Mouse (Mus musculus): ENCODE measurements around the gene Slc35f3.
A peak's percentile ranks its signal among the peaks of the same experiment; 100 is the strongest.

Slc35f3 gene

GRCm38 (mm10) chr8:126298296-126299093 is at the start of gene Slc35f3:
Gene Slc35f3 (plus strand): TSS chr8:126298558.
- peak; percentile 55 for DNase-seq (ENCODE audit: extremely low spot score, low spot score)

- no peak for DNase-seq (ENCODE audit: extremely low spot score, low spot score)
Observed at GRCm38 (mm10) chr8:126250486-126250885, 47.9 kb upstream of the Slc35f3 start.

DNA sequence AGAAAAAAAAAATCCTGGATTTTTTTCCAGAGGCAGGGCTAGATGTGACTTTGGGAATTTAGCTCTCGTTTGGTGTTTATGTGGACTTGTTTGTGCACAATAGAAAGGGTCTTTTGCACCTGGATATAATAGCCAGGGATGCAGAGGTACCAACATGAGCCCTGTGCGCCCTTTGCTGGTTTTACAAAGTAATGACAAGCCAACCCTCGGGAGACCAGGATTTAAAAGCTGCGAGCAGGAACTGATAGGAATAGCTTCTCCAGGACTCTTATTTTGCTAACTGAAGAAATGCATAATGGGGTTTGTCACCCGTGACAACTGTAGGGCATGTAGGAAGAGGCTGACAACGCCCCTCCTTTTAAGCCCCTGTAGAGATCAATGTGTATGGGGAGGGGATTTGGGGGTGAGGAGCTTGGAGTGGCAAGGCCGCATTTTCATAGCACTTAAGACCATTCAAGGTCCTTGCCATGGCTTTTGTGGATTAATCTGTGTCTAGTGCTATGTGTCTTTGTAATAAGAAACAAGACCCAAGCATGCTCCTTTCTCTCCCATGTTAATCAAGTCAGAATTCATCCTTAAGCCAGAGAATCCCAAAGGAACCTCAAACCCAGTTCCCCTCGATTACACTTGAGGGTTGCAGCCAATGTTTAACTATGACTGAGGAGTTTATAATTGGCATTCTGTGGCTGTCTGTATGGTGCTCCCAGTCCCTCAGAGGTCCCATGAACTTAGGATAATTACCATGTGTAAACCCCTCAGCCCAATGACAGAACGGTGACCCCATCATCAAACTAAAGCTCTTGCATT is 41.6 kb upstream of the Slc35f3 start:
- DNase-seq (ENCODE audit: extremely low spot score, low spot score), result no peak

GRCm38 (mm10) chr8:126257392-126257681 is 41.0 kb upstream of the Slc35f3 start:
- no peak for DNase-seq (ENCODE audit: extremely low spot score, low spot score)

- DNase-seq (ENCODE audit: extremely low spot score, low spot score), result peak; percentile 64
Observed at GRCm38 (mm10) chr8:126258175-126258781, 40.1 kb upstream of the Slc35f3 start.

GRCm38 (mm10) chr8:126265186-126265585 is 33.2 kb upstream of the Slc35f3 start:
- DNase-seq (ENCODE audit: extremely low spot score, low spot score), result no peak

DNA sequence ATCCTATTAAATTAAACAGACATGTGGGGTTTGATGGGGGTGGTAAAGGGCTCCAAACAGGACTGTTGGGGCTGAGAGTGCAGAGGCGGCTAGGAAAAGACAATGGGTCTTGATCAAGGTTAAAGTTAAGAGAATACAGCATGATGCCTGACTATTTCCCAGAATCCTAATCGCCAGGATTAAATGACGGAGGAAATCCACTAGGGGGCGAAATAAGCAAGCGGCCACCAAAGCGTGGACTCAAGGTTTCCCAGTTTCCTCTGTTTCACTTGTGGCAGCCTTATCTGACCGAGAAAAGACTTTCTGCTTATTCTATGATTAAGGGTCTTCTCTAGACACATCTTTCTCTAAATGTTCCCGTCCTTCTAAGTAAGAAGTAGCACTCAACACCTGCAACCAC is 31.2 kb upstream of the Slc35f3 start:
- DNase-seq (ENCODE audit: extremely low spot score, low spot score), result no peak

GRCm38 (mm10) chr8:126269733-126270132 is 28.6 kb upstream of the Slc35f3 start:
- DNase-seq (ENCODE audit: extremely low spot score, low spot score), result no peak

- no peak for DNase-seq (ENCODE audit: extremely low spot score, low spot score)
Observed at GRCm38 (mm10) chr8:126272445-126272844, 25.9 kb upstream of the Slc35f3 start.

DNA sequence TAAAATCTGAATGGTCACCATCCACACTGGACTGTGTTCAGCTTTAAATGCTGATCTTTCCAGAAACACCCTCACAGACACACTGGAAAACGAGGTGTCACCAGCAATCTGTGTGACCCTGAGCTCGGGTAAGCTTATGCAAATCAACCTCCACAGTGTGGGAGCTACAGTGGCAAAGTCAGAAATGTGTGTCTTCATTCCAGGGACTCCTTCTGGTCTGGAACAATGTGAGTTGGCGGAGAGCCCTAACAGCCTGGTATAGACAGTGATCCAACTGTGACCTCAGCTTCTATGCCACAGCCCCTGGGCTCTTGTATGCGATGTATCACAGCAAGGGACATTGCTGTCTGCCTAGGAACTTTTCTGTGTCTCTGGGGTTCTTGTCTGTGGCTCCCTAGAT is 25.3 kb upstream of the Slc35f3 start:
- no peak for DNase-seq (ENCODE audit: extremely low spot score, low spot score)

DNA sequence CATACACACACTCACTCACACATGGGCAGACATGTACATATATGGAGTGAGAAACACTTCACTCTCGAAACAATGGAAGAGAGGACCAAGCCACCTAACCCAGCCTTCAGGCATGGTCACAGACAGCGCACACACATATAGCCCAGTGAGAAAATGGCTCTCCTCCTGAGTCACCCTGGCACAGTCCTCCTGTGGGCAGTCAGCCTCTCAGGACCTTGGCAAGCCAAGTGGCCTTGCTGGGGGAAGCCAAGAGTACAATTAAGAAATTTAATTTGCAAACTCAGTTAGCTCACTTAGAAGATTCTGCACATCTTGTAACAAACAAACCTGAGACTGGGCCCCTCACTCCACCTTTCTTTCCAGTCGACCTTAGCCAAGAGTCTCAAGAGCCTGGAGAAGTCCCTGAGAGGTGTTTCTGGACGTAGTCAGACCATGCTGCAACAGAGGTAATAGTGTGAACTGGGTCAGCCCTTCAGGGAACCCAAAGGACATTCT is 23.4 kb upstream of the Slc35f3 start:
- DNase-seq (ENCODE audit: extremely low spot score, low spot score), result no peak

DNA sequence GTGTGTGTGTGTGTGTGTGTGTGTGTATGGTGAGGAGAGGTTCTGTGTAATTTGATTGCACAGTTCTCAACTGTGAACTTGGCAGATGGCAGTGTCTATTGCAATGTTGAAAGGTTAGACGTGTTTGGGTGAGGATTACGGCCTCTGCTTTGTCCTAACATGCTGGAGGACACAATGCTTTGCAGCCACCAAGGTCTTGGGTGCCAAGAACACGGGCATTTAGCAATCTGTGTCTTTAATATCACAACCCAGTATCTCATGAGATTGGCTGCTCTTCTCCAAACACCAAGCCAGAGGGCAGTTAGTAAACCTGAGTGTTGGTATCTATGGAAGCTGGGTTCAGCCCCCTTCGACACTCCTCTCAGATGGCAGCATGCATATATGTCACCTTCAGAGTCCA is 22.5 kb upstream of the Slc35f3 start:
- DNase-seq (ENCODE audit: extremely low spot score, low spot score), result no peak

DNA sequence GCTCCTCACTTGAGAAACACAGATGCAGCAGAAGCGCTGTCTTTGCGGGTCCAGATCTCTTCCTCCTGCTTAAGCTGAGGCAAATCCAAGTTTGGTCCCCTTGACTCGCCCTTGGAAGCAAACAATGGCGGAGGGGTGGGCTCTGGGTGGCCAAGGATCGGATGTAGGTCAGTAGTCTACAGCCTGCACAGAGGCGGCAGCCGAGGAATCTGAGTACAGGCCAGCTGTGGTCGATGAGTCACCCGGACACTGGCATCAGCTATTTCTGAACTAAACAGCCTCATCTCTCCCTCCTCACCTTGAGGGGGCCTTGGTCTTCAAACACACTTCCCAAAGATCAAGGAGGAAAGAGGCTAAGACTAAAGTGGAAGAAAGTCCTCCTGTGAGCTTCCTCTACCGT is 6.4 kb upstream of the Slc35f3 start:
- DNase-seq (ENCODE audit: extremely low spot score, low spot score), result no peak

DNA sequence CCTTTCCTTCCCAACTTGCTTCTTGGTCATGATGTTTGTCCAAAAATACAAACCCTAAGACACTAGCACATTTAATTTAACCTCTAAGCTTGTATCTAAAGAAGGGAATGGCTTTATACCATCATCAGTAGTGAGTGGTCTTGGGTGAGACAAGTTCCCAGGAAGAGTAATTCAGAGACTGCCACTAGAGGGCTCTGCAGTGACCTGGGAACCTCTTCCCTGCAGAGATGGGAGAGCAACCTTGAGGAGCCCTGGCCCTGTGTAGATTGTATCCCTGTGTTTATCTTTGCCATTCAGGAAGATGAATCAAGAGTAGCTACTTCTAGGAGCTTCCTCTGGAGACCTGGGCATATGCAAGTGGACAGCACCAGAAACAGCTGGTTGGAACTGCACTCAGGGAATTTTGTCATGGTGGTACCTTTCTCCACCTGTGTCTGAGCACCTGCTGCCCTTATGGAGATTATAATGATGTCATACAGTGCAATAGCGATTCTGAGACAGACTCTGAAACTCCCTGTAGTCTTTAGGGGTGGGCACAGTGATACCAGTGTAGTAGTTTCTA is 993 bp upstream of the Slc35f3 start:
- DNase-seq (ENCODE audit: extremely low spot score, low spot score), result peak; percentile 31

GRCm38 (mm10) chr8:126299333-126299732 is 975 bp downstream of the Slc35f3 start:
- peak; percentile 19 for DNase-seq (ENCODE audit: extremely low spot score, low spot score)

GRCm38 (mm10) chr8:126300350-126300749 is 2.0 kb downstream of the Slc35f3 start:
- DNase-seq (ENCODE audit: extremely low spot score, low spot score), result no peak

DNA sequence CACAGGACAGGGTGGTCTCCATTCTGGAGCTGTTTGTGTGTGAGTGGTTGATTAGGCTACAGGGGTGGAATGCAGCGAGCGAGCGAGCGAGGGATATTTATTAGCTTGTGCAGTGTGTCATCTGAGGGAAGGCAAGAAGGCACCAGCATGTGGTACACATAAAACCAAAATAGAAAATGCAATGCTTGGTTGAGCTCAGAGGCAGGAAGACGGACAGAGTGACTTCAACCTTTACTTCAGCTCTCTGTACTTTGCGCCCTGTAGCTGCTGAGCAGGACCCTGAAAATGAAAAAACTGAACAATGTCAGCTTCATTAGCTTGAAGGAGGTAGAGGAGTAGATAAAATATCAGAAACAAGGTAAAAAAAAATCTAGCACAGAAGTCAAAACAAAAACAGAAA is 3.2 kb downstream of the Slc35f3 start:
- DNase-seq (ENCODE audit: extremely low spot score, low spot score), result no peak

DNA sequence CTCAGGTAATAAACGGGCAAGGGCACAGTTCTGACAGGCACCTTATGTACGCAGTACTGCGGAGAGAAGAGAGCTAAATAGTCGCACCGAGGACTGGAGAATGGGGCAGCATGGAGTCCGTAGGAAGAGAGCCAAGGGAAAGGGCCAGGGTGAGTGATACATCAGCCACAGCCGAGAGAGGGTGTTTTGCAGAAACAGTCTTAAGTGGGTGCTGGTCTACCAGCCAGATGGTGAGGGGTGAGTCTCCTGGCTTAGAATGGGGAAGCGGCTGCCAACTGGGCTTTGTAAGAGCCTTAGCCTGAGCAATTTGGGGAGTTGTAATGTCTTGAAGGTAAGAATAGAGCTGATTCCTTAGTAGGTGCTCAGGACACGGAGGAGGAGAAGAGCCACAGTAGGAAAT is 8.8 kb downstream of the Slc35f3 start:
- DNase-seq (ENCODE audit: extremely low spot score, low spot score), result no peak

- DNase-seq (ENCODE audit: extremely low spot score, low spot score), result no peak
Observed at GRCm38 (mm10) chr8:126309015-126309414, 10.7 kb downstream of the Slc35f3 start.

DNA sequence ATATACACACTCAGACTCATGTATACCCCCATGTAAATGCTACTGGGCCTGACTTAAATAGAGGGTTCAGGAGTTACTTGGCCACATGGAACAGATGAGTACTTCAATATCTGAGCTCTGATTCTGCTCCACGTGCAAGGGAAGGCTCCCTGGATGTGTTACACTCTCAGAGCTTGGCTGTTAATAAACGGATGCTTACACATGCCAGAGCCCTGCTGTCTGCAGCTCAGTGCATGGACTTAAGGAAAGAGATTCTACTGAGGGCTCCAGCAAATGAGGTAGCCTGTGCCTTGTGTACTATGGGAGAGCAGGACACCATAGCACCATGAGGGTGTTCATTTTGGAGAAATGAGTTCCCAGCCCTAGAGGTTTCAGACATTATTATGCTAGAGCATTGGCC is 26.6 kb downstream of the Slc35f3 start:
- DNase-seq (ENCODE audit: extremely low spot score, low spot score), result no peak

GRCm38 (mm10) chr8:126326136-126326535 is 27.8 kb downstream of the Slc35f3 start:
- DNase-seq (ENCODE audit: extremely low spot score, low spot score), result no peak

GRCm38 (mm10) chr8:126326731-126327130 is 28.4 kb downstream of the Slc35f3 start:
- no peak for DNase-seq (ENCODE audit: extremely low spot score, low spot score)

Data from neural tube, embryonic 10.5 days (tissue).